Mouse (Mus musculus): ENCODE measurements around the gene Sema5b.

Gene Sema5b

DNA sequence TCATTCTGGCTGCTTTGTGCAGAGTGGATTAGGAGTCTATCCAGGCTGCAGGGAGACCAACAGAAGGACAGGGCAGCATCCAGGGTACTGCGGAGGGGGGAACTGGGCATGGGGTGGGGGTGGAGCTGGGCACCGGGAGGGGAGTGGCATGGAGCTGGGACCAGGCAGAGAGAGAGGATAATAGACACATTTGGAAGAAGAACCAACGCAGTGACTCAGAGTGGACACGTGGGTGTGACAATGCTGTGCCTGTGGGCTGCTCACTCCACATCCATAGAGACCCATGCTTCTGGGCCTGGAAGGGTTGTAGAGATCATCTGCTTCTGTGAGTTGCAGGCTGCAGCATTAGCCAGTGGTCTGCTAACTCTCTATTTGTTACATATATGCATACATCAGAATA is 107.9 kb downstream of the Sema5b start:
- DNase-seq, result no peak

DNA sequence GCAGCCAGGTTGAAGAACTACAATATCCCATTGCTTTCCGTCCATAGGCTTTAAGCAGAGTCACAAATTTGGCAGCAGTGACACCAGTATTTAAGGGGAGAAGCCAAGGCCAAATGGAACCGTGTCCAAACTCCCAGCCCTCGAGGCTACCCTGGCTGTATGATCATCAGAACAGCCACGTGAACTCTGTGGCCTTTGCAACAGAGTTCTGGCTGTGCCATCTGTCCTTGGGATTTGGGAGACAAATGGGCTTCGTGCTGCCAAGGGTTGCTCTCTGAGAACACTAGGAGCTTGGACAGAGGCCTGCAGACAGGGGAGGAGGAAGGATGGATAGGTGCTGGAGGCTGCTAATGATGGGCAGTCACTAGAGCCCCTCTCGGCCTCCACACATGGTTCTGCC is 111.3 kb downstream of the Sema5b start:
- no peak for DNase-seq

DNA sequence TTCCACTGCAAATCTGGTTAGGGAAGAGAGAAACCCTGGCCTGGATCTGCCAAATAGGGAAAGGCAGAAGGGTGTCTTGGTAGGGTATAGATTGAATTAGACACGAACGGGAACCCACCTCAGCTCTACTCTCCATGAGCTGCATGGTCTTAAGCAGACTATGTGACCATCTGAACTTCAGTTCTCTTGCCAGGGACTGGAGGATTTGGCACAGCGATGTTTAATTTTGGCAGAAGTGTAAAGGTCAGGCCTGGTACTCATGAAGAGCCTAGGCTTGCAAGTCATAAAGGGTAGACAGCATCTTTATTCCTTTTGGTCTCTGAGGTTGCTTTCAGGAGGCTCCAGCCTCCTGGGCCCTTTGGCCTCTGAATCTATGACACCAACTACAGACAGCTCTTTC is 111.8 kb downstream of the Sema5b start:
- no peak for DNase-seq

DNA sequence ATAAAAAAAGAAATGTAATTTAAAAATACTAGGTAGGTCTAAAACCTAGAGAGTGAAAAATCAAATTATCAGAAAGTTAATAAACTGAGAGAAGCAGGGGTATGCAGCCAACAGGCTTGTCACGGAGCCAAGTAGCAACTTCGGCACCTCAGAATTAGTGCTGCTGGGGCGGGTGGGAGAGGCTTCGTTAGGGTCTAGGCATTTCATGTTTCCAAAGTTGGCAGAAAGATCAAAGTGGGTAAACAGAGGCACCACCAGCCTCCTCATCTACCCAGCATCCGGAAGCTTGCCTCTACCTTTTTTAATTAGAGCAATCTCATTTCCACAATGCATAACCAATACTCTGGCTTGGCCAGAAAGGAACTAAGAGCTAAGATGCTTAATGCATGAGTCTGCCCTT is 113.0 kb downstream of the Sema5b start:
- DNase-seq, result no peak

DNA sequence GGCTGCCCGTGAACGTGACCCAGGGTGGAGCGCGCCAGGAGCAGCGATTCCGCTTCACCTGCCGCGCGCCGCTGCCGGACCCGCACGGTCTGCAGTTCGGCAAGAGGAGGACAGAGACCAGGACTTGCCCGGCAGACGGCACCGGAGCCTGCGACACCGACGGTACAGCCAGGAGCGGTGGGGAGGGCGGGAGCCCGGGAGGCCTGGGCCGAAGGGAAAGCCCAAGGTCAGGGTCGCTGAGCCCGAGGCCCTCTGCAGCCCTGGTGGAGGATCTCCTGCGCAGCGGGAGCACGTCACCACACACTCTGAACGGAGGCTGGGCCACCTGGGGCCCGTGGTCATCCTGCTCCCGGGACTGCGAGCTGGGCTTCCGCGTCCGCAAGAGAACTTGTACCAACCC is 119.3 kb downstream of the Sema5b start:
- no peak for DNase-seq

DNA sequence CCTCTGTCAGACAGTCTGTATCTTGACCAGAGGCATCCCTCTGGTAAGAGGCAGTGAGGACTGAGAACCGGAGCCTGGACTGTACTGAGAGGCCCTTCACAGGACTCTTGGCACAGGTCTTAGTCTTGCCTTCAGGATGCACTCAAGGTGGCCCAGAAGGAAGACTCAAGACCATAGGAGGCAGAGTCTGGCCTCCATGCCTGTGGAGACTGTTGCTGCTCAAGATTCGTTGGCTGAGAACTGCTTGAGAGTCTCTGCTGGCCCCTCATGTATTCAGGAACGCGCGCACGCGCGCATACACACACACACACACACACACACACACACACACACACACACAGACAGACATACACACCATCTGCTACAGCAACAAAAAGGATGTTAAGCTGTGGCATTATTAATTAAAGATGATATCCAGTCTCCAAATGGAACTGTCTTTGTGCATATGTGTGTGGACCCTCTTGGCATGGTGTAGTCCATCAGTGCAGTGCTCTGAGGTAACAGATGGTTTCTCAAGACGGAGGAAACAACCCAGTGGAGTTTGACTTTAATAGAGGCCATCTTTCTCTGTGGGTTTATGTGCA is 123.0 kb downstream of the Sema5b start:
- no peak for DNase-seq

DNA sequence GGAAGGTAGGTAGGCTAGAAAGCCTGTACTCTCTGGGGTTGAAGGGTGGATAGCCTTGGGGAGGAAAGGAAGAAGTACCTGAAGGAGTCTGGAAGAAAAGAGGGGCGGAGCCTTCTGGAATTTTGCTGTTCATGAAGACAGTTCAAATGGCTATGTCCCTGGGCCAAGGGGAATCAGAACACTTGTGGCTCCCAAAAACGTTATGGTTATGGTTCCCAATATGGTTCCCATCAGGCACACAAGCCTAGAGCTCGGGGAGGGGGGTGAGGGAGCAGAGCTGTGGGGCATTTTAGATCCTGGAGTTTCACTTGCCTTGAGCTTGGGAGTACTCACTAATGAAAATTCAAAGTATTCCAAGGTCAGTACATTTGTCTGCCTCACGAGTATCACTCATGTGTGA is 123.9 kb downstream of the Sema5b start:
- no peak for DNase-seq

DNA sequence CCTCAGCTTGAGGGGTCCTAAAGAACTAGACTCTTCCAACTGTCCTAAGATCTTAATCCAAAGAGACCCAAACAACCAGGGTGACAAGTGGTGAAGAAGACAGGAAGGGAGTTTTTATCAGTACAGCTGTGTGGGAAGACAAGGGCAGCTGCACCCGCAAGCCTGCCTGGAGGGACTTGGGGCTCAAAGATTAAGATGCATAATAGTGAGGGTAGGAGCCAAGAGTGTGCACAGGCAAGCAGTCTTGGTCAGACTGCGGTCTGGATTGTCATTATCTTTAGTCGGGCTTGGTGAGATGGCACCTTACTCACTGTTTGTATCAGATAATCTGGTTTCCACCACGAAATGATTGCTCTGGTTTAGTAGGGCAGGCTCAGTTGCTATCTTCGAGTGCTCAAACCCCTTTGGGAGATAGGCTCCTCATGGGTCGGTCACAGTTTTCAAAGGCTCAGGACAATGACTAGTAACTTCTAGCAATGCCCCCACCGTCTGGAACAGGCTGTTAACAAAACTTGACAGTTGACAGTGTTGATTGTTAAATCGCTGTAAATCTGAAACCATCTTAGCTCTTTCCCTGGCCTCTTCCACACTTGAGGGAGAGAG is 136.7 kb downstream of the Sema5b start:
- no peak for DNase-seq

DNA sequence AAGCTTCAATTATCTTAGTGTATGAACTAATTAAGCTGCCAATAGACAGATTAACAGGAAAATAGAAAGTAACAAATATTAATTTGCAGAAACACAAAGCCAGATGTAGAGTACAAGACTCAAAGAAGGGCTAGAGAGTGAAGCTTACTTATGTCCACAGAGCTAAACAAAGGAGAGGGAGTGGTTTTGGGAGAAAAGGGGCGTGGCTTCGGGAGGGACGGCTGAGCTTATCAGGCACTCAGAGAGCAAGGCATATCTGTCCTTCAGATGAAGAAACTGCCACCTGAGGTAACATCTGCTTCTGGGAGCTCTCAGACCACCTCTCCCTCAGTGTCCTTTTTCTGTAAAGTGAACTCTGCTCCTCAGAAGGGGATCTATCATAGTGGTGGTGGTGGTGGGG is 137.5 kb downstream of the Sema5b start:
- DNase-seq, result no peak

DNA sequence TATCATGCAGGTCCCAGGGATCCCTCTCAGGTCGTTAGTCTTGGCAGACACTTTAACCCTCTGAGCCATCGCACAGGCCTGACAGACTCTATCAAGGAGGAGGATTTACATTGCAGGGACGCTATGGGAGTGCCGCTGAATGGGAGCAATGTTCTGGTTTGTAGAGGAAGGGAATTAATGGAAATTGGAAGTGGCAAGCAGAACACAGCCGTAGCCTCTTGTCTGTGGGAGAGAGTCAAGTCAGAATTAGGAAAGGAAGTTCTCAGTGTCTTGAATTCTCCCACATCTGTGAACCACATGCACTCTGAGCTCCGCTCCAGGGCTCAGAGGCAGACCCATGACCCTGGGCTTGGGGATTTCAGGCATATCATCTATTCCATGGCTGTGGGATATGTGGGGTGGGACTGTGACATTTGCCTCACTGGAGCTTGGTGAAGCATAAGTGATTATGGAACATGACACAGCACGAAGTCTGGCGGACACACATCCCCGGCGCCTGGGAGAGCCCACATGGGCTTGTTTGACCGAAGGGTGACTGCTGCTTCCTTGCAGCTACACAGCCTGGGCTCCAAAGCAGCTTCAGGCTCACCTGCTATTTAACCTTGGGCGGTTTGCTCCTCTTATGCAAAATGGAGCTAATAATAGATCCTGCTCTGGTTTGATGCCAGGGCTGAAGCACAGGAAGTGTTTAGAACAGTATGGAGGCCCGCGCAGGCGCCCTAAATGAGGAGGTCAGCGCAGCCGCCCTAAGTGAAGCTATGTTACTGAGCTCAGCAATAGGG is 140.6 kb downstream of the Sema5b start:
- DNase-seq, result no peak

DNA sequence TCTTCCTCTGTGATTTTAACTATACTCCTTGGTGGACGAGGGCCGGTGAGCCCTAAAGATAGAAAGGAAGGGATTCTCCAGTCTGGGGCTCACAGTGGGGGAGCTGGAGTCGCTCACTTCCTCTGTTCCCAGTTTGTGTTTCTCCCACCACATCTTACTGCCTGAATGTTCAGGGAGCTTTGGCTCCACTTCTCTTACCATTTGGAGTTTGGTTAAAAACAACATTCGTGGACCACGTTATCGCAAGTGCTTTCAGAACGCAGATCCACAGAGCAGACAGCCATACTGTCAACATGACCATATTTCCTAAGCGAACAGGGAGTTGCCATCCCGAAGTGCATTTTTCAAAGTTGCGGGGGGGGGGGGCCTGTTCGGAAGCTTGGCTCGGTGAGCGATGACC is 144.1 kb downstream of the Sema5b start:
- no peak for DNase-seq

DNA sequence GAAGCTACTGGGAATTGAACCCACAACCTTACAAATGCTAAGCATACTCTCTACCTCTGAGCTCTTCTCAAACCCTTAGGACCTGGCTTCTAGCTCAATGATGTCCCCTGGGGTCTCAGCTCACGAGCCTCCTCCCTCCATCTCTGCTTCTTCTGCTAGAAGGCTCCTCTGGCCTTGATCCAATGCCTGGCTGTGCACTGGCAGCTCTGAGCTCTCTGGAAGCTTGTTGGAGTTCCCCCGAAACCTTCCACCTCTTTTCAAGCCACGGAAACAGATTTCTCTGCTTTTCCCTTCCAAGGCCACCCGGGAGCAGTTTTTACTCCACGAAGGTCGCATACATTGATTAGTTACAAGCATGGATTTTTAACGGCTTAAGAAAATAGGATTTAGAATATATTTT is 145.5 kb downstream of the Sema5b start:
- no peak for DNase-seq

DNA sequence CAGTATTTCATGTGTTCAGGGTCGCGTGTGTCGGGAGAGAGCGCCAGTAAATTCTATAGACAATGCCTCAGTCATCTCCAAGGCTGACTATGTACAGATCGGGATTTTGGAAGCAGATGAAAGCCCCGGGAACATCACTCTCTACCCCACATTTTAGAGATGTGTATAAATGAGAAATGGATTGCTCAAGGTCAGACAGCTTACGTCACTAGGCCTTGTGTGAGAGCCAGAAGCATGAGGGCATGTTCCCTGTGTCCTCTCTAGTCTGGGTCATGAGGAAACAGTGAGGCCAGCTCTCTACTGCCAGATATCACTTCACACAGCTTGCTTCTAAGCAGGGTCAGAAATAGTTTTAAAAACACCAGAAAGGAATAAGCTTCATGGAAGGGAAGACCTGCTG is 150.7 kb downstream of the Sema5b start:
- DNase-seq, result no peak

DNA sequence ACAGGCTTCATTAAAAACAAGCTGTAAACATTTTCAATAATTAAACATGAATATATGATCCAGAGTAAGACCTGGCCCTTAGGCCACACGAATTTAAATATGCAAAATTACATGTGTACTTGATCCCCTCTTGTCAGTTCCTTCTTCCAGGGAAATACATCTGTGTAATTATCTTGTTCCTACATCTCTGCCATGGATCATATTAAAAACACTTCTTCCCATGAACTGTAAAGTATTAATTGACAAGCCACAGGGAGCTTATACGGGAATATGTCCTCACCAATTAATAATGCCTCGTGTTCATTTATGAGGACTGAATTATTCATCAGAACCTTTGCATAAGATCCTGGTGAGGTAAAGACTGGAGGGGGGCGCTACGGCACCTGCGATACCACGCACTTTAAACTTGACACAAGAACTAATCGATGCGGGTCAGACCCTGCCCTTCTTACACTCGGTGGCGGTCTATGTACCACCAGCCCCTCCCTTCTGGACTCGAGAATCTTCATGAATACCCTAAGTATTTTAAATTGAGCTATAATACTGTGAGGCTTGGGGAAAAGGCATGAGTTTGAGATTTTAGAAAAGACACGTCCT is 153.4 kb downstream of the Sema5b start:
- DNase-seq, result no peak

DNA sequence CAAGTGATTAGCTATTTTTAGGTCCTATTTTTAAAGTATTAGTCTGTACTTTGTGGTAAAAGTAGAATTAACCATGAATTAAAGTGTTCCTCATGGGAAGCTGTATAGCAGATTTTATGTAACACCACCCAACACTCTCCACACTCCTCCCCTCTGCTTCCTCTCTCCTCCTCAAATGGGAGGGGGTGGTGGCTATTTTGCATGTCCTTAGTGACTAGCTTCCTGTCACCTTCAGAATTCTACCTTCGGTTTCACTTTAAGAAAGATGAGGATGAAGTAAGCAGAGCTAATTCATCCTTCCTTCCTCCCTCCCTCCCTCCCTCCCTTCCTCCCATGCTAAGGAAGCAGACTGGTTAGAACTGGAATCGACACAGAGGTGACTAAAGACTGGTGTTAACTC is 155.2 kb downstream of the Sema5b start:
- peak; percentile 27 to 36 for DNase-seq

DNA sequence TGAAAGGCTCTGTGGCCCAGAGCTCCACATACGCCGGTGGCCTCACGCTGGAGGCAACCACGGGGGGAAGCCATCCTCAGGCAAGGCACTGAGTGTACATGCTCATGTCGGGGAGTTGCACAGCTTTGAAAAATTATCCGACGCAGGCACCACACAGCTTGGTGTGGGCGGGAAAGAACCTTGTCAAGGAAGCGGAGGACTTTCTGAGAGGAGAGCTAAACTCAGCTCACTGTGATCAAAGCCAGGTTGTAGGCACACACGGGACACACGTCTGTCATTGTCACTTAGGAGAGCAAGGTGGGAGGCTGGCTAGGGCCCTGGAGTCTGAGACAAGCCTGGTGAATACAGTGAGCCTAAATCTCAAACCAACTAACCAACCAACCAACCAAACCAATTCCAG is 160.9 kb downstream of the Sema5b start:
- DNase-seq, result no peak

DNA sequence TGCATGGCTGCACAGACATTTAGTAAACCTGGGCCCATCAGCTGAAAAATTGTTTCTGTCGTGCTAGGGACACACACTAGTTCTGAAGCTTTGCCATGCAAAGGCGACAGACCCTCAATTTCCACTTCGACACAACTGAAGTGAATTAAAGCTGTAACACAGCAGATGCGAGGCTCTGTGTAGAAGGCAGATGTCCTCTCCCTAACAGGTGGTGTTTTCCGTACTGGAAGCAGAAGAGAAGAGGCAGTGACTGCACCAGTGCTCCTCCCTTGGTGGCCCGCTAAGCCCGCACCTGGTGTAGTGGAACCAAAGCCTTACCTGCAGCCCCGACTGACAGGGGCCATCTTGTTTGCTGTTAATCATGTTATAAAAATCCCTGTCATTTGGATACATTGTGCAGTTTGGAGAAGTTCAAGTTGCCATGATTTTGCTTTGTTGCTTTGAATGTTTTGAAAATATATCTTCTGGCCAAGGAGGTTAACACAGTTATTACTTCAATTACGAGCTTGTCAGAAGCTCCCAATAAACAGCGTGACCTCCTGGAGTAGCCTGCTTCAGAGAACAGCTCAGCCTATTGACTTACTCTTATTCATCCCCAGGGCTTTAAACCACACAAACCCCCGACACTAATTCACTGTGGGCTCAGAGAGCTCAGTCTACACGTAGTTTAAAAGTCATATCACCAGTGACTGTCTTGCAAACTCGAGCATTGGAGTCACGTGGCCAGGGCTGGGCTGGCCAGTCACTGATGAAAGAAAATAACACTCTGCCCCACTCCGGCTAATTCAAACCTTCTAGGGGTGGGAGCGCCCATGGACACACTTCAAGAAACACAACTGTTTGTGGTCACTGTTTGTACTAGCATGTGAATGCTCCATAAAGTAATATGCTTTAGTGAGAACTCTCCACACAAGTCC is 163.1 kb downstream of the Sema5b start:
- DNase-seq, result no peak

DNA sequence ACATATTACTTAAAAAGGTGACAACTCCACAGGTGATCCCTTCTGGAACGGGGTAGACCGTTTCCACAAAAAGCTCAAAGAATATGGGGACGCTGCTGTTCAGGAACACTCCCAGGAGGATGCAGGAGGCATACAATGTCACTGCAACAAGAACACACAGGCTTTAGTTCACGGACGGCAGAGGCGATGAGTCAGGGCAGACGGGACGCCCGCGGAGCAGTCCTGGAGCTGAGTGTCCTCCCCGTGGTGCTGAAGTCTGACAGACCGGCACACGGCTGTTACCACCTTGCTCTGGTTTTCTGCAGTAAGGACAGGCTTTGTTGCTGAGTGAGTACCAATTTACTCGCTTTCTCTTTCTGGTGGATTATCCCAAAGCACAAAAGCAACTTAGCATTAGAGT is 163.9 kb downstream of the Sema5b start:
- no peak for DNase-seq

DNA sequence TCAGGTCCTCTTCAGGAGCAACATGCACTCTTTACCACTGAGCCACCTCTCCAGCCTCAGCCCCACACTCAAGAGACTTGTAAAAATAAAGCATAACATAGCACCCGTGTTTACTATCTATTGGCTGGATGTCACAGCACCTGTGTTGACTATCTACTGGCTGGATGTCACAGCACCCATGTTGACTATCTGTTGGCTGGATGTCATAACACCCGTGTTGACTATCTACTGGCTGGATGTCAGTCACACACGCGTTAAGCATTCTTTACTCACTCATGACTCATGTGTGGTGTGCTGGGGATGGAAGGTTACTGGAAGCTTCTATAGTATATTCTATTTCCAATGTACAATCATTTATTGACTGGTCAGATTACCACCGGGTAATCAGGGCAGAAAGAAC is 166.1 kb downstream of the Sema5b start:
- no peak for DNase-seq

DNA sequence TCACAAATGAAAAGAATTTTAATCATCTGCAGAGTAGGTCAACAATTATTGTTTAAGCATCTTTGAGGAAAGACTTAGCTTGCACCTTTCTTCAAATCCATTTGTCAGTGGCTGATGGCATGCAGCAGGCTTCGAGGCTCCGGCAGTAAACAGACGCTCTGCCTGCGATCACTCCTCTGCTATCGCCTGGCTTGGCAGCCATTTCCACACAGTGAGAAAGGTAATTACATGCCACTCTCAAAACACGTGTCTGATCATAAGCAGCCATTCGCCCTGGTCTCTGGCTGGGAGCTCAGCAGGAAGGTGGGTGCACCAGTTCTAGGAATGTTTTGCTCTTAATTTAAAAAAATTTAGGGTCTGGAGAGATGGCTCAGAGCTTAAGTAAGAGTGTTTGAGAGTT is 170.1 kb downstream of the Sema5b start:
- DNase-seq, result no peak

DNA sequence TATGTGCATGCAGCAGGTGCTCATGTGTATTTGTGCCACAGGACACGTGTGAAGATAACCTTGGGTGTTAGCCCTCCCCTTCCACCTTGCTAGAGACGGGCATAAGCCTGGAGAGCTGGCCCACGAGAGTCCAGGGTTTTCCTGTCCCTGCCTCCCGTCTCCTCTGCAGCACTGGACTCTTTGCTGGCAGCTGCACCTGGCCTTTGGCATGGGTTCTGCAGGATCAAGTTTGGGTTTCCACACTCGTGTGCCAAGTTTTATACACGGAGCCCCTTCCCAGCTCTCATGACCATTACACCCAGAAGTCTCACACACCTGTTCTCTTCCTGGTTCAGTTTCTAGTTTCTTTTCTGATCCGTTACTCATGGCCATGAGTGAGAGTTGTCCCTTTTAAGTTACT is 172.7 kb downstream of the Sema5b start:
- DNase-seq, result no peak

Measured in B cell, adult 2 months (primary cell).